Mouse (Mus musculus): Measurements from ENCODE around the gene Mtr. TPM values are rescaled to one million over a fixed set of nuclear protein-coding genes. Genes with fewer than 3 reads are reported as not detected.

The Mtr gene
- polyA plus RNA-seq, 1 experiment from 2014 or later, result 17.5 TPM

DNA sequence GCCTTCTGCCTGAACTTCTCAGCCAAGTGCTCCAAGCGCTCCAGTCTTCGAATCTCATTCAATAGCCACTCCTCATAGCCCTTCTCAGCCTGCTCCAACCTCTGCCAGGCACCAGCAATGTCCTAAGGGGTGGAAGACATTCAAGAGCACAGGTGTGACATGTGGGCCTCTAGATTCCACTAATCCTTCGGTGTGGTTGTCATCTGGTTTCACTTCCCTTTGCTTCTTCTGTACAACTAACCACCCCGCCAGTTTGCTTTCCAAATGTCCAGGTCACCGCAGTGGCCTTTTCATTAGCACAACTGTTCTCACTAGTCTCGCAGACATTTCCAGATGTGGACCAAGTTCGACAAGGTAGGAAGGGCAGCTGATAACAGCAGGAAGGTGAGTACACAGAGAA lies 32.8 kb upstream of the Mtr start:
- Histone ChIP-seq H3K9ac (ENCODE audit: low read length) (no peak overlapping the region), H3K9me3 (ENCODE audit: control insufficient read depth, low read length) (no peaks in the 10 kb centered on the region), H3K36me3 (ENCODE audit: control insufficient read depth, insufficient read depth, low read length) (peaks cover 94% of the 10 kb centered on the region), H3K4me1 (ENCODE audit: control insufficient read depth in 2 of 2, insufficient read depth in 2 of 2, low read length in 2 of 2) (peaks cover 6 to 21% of the 10 kb centered on the region in 2 experiments), H3K27me3 (ENCODE audit: control insufficient read depth, insufficient read depth, low read length) (no peaks in the 10 kb centered on the region), H3K27ac (replicated peaks in 1 of 2; ENCODE audit: control insufficient read depth in 1 of 2, insufficient read depth in 1 of 2, low read depth in 2 of 2, low read length in 2 of 2) (peak overlapping the region in 1 of 2 experiments; percentile 9; a peak in 1 of 4 replicates), H3K4me2 (ENCODE audit: low read length) (no peak overlapping the region), H3K4me3 (ENCODE audit: control insufficient read depth in 1 of 2, insufficient read depth in 1 of 2, low read depth in 1 of 2, low read length in 2 of 2) (no peak overlapping the region)
- 90% methylated on average over 7 of the region's 7 CpGs for WGBS
- no peak for ATAC-seq (ENCODE audit: insufficient number of reproducible peaks, insufficient read depth, low FRiP score, low read depth)

DNA sequence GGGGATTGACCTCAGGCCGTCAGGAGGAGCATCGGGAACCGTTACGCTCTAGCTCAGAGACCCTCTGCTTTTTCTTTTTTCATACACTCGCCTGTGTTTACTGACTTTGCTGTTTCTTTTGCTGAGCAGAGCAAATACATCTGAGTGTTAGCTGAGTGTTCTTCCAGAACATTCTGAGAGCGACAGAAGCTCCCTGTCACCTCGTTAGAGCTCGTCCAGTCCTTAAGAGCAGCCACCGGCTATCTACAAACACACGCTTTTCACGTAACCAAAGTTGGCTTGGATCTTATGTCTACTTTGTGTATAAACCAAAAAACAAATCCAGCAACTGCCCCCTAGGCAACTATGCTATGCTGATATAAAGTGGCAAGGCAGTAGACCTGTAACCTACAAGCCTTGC lies 26.6 kb upstream of the Mtr start:
- H3K27ac ChIP-seq (replicated peaks in 1 of 2; ENCODE audit: control insufficient read depth in 1 of 2, insufficient read depth in 1 of 2, low read depth in 2 of 2, low read length in 2 of 2), result peak overlapping the region; percentile 95
- H3K4me2 ChIP-seq (ENCODE audit: low read length), result no peak overlapping the region
- H3K36me3 ChIP-seq (ENCODE audit: control insufficient read depth, insufficient read depth, low read length), result peaks cover 89% of the 10 kb centered on the region
- 57% methylated on average over 11 of the region's 11 CpGs for WGBS
- no peak overlapping the region for H3K4me3 ChIP-seq (ENCODE audit: control insufficient read depth in 1 of 2, insufficient read depth in 1 of 2, low read depth in 1 of 2, low read length in 2 of 2)
- H3K9ac ChIP-seq (ENCODE audit: low read length), result peak overlapping the region; percentile 48; the same call in 1 of the 2 replicates
- peaks cover 8 to 9% of the 10 kb centered on the region in 2 experiments for H3K4me1 ChIP-seq (ENCODE audit: control insufficient read depth in 2 of 2, insufficient read depth in 2 of 2, low read length in 2 of 2)
- no peaks in the 10 kb centered on the region for H3K9me3 ChIP-seq (ENCODE audit: control insufficient read depth, low read length)
- ATAC-seq (ENCODE audit: insufficient number of reproducible peaks, insufficient read depth, low FRiP score, low read depth), result no peak
- no peaks in the 10 kb centered on the region for H3K27me3 ChIP-seq (ENCODE audit: control insufficient read depth, insufficient read depth, low read length)

DNA sequence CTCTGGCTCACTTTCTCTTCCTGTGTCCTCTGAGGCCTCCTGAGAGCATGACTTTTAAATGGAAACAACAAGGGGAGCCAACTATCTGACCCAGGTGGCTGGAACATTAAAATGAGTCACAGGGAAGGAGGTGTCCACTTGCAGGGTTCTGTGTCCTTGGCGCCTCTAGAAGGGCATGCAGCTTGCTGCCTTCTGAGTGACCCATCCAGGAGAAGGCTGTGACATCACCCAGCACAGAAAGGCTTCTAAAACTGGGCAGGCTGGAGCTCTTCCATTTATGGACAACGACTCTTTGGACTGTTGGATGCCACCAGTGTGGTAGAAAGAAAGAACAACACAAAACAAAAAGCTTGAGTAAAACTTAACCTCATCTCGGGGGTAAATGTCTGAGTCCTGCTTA lies 25.9 kb upstream of the Mtr start:
- Histone ChIP-seq H3K4me1 (ENCODE audit: control insufficient read depth in 2 of 2, insufficient read depth in 2 of 2, low read length in 2 of 2) (peaks cover 9 to 12% of the 10 kb centered on the region in 2 experiments), H3K27me3 (ENCODE audit: control insufficient read depth, insufficient read depth, low read length) (no peaks in the 10 kb centered on the region), H3K9me3 (ENCODE audit: control insufficient read depth, low read length) (no peaks in the 10 kb centered on the region), H3K4me2 (ENCODE audit: low read length) (no peak overlapping the region), H3K27ac (replicated peaks in 1 of 2; ENCODE audit: control insufficient read depth in 1 of 2, insufficient read depth in 1 of 2, low read depth in 2 of 2, low read length in 2 of 2) (peak overlapping the region; percentile 95), H3K4me3 (ENCODE audit: control insufficient read depth in 1 of 2, insufficient read depth in 1 of 2, low read depth in 1 of 2, low read length in 2 of 2) (no peak overlapping the region), H3K9ac (ENCODE audit: low read length) (peak overlapping the region; percentile 48), H3K36me3 (ENCODE audit: control insufficient read depth, insufficient read depth, low read length) (peaks cover 89% of the 10 kb centered on the region)
- WGBS, result 32% methylated on average over 3 of the region's 3 CpGs
- peak; percentile 79 for ATAC-seq (ENCODE audit: insufficient number of reproducible peaks, insufficient read depth, low FRiP score, low read depth)

- H3K4me1 ChIP-seq (ENCODE audit: control insufficient read depth in 2 of 2, insufficient read depth in 2 of 2, low read length in 2 of 2), result peaks cover 7 to 33% of the 10 kb centered on the region in 2 experiments
- H3K9me3 ChIP-seq (ENCODE audit: control insufficient read depth, low read length), result no peaks in the 10 kb centered on the region
- ATAC-seq (ENCODE audit: insufficient number of reproducible peaks, insufficient read depth, low FRiP score, low read depth), result peak; percentile 80
- no peak overlapping the region for H3K4me3 ChIP-seq (ENCODE audit: control insufficient read depth in 1 of 2, insufficient read depth in 1 of 2, low read depth in 1 of 2, low read length in 2 of 2)
- H3K9ac ChIP-seq (ENCODE audit: low read length), result peak overlapping the region; percentile 57
- H3K27me3 ChIP-seq (ENCODE audit: control insufficient read depth, insufficient read depth, low read length), result no peaks in the 10 kb centered on the region
- H3K36me3 ChIP-seq (ENCODE audit: control insufficient read depth, insufficient read depth, low read length), result peaks cover 94% of the 10 kb centered on the region
- peak overlapping the region; percentile 76 to 92 for H3K27ac ChIP-seq (replicated peaks in 1 of 2; ENCODE audit: control insufficient read depth in 1 of 2, insufficient read depth in 1 of 2, low read depth in 2 of 2, low read length in 2 of 2)
- WGBS, result 31% methylated on average over 6 of the region's 6 CpGs
- H3K4me2 ChIP-seq (ENCODE audit: low read length), result no peak overlapping the region
Measured at GRCm38 (mm10) chr13:12274721-12275120, 16.8 kb upstream of the Mtr start.

- Histone ChIP-seq H3K27me3 (ENCODE audit: control insufficient read depth, insufficient read depth, low read length) (no peaks in the 10 kb centered on the region), H3K9ac (ENCODE audit: low read length) (peak overlapping the region; percentile 57), H3K4me1 (ENCODE audit: control insufficient read depth in 2 of 2, insufficient read depth in 2 of 2, low read length in 2 of 2) (peaks cover 7 to 33% of the 10 kb centered on the region in 2 experiments), H3K9me3 (ENCODE audit: control insufficient read depth, low read length) (no peaks in the 10 kb centered on the region), H3K4me2 (ENCODE audit: low read length) (no peak overlapping the region), H3K27ac (replicated peaks in 1 of 2; ENCODE audit: control insufficient read depth in 1 of 2, insufficient read depth in 1 of 2, low read depth in 2 of 2, low read length in 2 of 2) (peak overlapping the region; percentile 76 to 92), H3K36me3 (ENCODE audit: control insufficient read depth, insufficient read depth, low read length) (peaks cover 94% of the 10 kb centered on the region), H3K4me3 (ENCODE audit: control insufficient read depth in 1 of 2, insufficient read depth in 1 of 2, low read depth in 1 of 2, low read length in 2 of 2) (no peak overlapping the region)
- ATAC-seq (ENCODE audit: insufficient number of reproducible peaks, insufficient read depth, low FRiP score, low read depth), result no peak
- WGBS, result 84% methylated on average over 4 of the region's 4 CpGs
Measured at GRCm38 (mm10) chr13:12274220-12274619, 16.3 kb upstream of the Mtr start.

GRCm38 (mm10) chr13:12272953-12273352 lies 15.0 kb upstream of the Mtr start:
- Histone ChIP-seq H3K4me3 (ENCODE audit: control insufficient read depth in 1 of 2, insufficient read depth in 1 of 2, low read depth in 1 of 2, low read length in 2 of 2) (no peak overlapping the region), H3K27ac (replicated peaks in 1 of 2; ENCODE audit: control insufficient read depth in 1 of 2, insufficient read depth in 1 of 2, low read depth in 2 of 2, low read length in 2 of 2) (peak overlapping the region; percentile 40 to 92; a peak in 2 of 4 replicates), H3K27me3 (ENCODE audit: control insufficient read depth, insufficient read depth, low read length) (no peaks in the 10 kb centered on the region), H3K9ac (ENCODE audit: low read length) (no peak overlapping the region), H3K36me3 (ENCODE audit: control insufficient read depth, insufficient read depth, low read length) (peaks cover 94% of the 10 kb centered on the region), H3K4me1 (ENCODE audit: control insufficient read depth in 2 of 2, insufficient read depth in 2 of 2, low read length in 2 of 2) (peaks cover 7 to 26% of the 10 kb centered on the region in 2 experiments), H3K4me2 (ENCODE audit: low read length) (no peak overlapping the region), H3K9me3 (ENCODE audit: control insufficient read depth, low read length) (no peaks in the 10 kb centered on the region)
- no peak for ATAC-seq (ENCODE audit: insufficient number of reproducible peaks, insufficient read depth, low FRiP score, low read depth)
- 35% methylated on average over 3 of the region's 3 CpGs for WGBS

- Histone ChIP-seq H3K4me1 (ENCODE audit: control insufficient read depth in 2 of 2, insufficient read depth in 2 of 2, low read length in 2 of 2) (peaks cover 0 to 4% of the 10 kb centered on the region in 2 experiments; a peak in 1 of 4 replicates), H3K4me3 (ENCODE audit: control insufficient read depth in 1 of 2, insufficient read depth in 1 of 2, low read depth in 1 of 2, low read length in 2 of 2) (no peak overlapping the region), H3K4me2 (ENCODE audit: low read length) (no peak overlapping the region), H3K9me3 (ENCODE audit: control insufficient read depth, low read length) (no peaks in the 10 kb centered on the region), H3K9ac (ENCODE audit: low read length) (no peak overlapping the region), H3K27ac (replicated peaks in 1 of 2; ENCODE audit: control insufficient read depth in 1 of 2, insufficient read depth in 1 of 2, low read depth in 2 of 2, low read length in 2 of 2) (no peak overlapping the region), H3K36me3 (ENCODE audit: control insufficient read depth, insufficient read depth, low read length) (peaks cover 55% of the 10 kb centered on the region), H3K27me3 (ENCODE audit: control insufficient read depth, insufficient read depth, low read length) (no peaks in the 10 kb centered on the region)
- 92% methylated on average over 3 of the region's 3 CpGs for WGBS
- no peak for ATAC-seq (ENCODE audit: insufficient number of reproducible peaks, insufficient read depth, low FRiP score, low read depth)
Measured at GRCm38 (mm10) chr13:12267971-12268370, 10.1 kb upstream of the Mtr start.

- no peak overlapping the region for H3K9ac ChIP-seq (ENCODE audit: low read length)
- no peak overlapping the region for H3K4me2 ChIP-seq (ENCODE audit: low read length)
- H3K4me1 ChIP-seq (ENCODE audit: control insufficient read depth in 2 of 2, insufficient read depth in 2 of 2, low read length in 2 of 2), result no peaks in the 10 kb centered on the region
- no peak for ATAC-seq (ENCODE audit: insufficient number of reproducible peaks, insufficient read depth, low FRiP score, low read depth)
- no peaks in the 10 kb centered on the region for H3K9me3 ChIP-seq (ENCODE audit: control insufficient read depth, low read length)
- no peaks in the 10 kb centered on the region for H3K27me3 ChIP-seq (ENCODE audit: control insufficient read depth, insufficient read depth, low read length)
- WGBS, result 66% methylated on average over 3 of the region's 3 CpGs
- no peak overlapping the region for H3K27ac ChIP-seq (replicated peaks in 1 of 2; ENCODE audit: control insufficient read depth in 1 of 2, insufficient read depth in 1 of 2, low read depth in 2 of 2, low read length in 2 of 2)
- peaks cover 46% of the 10 kb centered on the region for H3K36me3 ChIP-seq (ENCODE audit: control insufficient read depth, insufficient read depth, low read length)
- no peak overlapping the region for H3K4me3 ChIP-seq (ENCODE audit: control insufficient read depth in 1 of 2, insufficient read depth in 1 of 2, low read depth in 1 of 2, low read length in 2 of 2)
Measured at GRCm38 (mm10) chr13:12267097-12267496, 9.2 kb upstream of the Mtr start.
